Mouse (Mus musculus): Measurements from ENCODE around the gene Polk.

The Polk gene

GRCm38 (mm10) chr13:96458606-96459005, 83.8 kb downstream of the Polk start:
- DNase-seq = no peak

- no peak for DNase-seq
These were observed 84.4 kb downstream of the Polk start for GRCm38 (mm10) chr13:96458018-96458417.

GRCm38 (mm10) chr13:96457566-96457965, 84.8 kb downstream of the Polk start:
- DNase-seq = no peak

DNA sequence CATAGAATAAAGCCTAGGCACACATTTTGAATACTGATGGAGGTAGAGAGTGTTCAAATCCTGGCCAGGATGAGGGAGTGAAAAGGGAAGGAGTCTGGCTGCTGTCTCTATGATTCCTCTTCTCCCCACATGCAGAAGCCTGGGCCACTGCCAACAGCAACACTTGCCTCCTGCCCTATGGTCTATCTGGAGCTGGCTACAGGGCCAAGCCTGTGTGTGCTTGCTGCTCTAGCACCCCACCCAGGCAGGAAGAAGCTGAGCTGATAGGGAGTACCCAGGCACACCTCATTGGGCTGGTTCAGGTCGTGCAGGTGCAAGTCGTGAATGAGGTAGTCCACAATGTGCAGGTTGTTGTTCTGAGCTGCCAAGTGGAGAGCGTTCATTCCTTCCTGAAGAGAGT, 88.1 kb downstream of the Polk start:
- no peak for DNase-seq

DNA sequence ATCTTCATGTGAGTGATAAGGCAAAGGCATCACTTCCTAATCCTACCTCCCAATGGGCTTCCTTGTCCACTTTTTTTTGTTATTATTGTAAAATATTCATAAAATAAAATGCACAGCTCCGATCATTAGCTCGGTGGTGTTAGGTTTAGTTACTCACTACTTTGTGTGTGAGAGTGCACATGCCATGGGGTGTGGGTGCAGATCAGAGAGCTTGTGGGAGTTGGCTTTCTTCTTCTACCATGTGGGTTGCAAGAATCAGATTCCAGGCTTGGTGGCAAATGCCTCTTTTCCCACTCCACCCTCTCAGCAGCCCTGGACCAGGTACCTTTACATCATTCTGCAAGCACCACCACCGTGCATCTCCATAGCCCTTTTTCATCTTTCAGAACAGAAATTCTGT, 89.8 kb downstream of the Polk start:
- DNase-seq = no peak

DNA sequence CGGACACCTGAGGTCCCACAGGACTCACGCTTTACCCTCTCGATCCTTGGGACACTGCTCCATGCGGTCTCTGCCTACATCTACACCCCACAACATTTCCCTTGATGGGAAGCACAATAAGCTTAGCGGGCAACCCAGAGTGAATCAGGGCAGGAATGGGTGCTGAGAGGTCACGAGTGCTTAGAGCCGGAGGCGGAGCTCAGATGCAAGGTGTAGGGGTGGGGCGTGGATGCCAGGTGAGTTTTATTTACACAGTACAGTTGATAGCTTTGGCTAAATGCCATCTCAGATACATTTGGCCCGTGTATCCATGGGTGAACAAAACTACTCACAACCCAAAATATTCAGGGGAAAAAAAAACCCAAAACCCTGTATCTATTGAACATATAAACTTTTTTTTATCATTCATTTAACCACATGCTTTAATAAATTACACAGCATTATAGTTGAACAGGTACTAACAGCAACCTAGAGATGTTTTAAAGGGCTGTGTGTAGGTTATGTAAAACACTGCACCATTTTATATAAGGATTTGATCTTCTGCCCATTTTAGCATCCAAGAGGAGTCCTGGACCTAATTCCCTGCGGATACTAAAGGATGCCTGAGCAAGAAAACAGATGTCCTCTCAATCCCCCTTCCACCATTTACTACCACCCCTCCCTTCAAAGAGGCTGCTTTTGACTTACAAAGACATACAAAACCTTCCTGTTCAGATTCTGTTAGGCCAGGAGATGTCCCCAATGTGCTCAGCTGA, 90.8 kb downstream of the Polk start:
- DNase-seq = no peak

DNA sequence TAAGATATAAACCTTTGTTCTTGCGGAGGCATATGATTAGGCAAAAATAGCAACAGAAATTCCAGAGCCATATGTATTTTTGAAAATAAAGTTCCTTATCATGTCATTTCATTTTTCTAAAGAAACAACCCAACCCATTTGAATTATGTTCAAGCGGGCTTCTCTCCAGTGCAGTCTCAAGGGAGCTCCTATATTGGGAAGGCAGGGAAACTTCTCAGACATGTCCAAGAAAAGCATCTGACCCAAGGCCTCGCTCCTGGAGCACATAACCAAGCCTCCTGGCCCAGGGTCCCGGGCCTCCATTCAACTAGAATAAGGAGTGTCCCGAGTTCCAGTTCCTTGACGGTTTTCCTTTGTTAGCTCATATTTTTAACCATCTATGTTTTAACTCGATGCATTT, 91.5 kb downstream of the Polk start:
- no peak for DNase-seq

- peak; percentile 64 for DNase-seq
These were observed 92.0 kb downstream of the Polk start for GRCm38 (mm10) chr13:96450205-96450856.

- DNase-seq = no peak
These were observed 101.9 kb downstream of the Polk start for GRCm38 (mm10) chr13:96440436-96440835.

DNA sequence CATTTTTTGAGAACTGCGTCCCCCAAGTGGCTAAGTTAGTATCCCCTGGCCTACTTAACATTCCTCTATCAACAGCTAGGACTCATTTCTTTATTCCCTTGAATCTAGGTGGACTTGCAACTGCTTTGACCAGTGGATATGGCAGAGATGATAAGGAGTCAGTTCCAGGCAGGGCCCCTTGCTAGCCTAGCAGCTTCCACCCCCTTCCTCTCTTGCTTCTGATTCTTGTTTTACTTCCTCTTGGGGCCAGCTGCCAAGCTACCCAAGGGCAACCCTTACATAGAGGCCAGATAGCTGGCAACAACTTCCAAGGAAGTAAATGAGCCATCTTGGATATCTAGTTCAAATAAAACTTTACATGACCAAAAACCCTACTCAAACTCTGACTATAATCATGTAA, 105.5 kb downstream of the Polk start:
- no peak for DNase-seq

- DNase-seq = peak; percentile 55
These were observed 106.6 kb downstream of the Polk start for GRCm38 (mm10) chr13:96435793-96436192.

GRCm38 (mm10) chr13:96434899-96435331, 107.5 kb downstream of the Polk start:
- peak; percentile 38 for DNase-seq

DNA sequence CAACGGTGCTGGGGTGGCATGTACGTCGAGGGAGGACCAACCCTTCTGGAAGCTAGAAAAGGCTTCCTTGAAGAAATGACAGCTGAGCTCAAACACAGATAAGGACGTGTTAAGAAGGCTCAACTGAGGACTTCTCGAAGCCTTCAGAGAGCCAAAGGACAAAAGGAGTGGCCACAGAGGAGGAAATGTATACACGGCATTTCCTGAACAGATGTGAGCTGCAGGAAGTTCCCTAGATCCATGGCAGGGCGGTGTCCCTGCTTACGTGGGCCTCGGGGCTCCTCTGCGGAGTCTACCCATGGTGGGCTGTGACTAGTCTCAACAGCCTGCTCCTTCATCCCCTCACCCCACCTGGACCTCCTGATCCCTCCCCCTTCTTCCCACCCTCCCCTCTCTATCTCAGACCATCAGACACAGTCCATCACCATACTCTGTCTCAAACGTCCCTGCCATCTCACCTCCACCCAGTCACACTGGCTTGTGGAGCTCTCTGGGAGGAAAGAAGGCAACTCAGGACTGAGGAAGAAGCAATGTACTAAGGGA, 108.7 kb downstream of the Polk start:
- DNase-seq = no peak

GRCm38 (mm10) chr13:96433041-96433440, 109.3 kb downstream of the Polk start:
- no peak for DNase-seq

GRCm38 (mm10) chr13:96432376-96432811, 110.0 kb downstream of the Polk start:
- DNase-seq = no peak

- peak; percentile 88 for DNase-seq
These were observed 110.7 kb downstream of the Polk start for GRCm38 (mm10) chr13:96431595-96432156.
